Mouse (Mus musculus) thymus, postnatal 4 days (tissue): Measurements from ENCODE around the gene Ssbp4.

Experiments used
- DNase-seq: peaks from one replicate; pipeline ENCODE4 v3.0.0; 2021

Ssbp4 gene

GRCm38 (mm10) chr8:70630532-70631381 lies 22.1 kb upstream of the Ssbp4 start:
- DNase-seq = no peak

- peak; percentile 94 for DNase-seq
These were observed 21.2 kb upstream of the Ssbp4 start for GRCm38 (mm10) chr8:70629574-70630531.

GRCm38 (mm10) chr8:70628986-70629490 lies 20.4 kb upstream of the Ssbp4 start:
- DNase-seq = peak; percentile 11

GRCm38 (mm10) chr8:70627041-70627440 lies 18.4 kb upstream of the Ssbp4 start:
- DNase-seq = no peak

- DNase-seq = peak; percentile 81
These were observed 16.4 kb upstream of the Ssbp4 start for GRCm38 (mm10) chr8:70625104-70625503.

- DNase-seq = no peak
These were observed 13.5 kb upstream of the Ssbp4 start for GRCm38 (mm10) chr8:70622220-70622619.

- peak; percentile 65 for DNase-seq
These were observed 10.2 kb upstream of the Ssbp4 start for GRCm38 (mm10) chr8:70618888-70619334.

- DNase-seq = no peak
These were observed 9.3 kb upstream of the Ssbp4 start for GRCm38 (mm10) chr8:70617985-70618384.

- DNase-seq = peak; percentile 28
These were observed 8.0 kb upstream of the Ssbp4 start for GRCm38 (mm10) chr8:70616645-70617044.

- DNase-seq = peak; percentile 10
These were observed 7.2 kb upstream of the Ssbp4 start, which contains the start of gene Lrrc25 for GRCm38 (mm10) chr8:70615894-70616293. TSS of gene Lrrc25 (plus strand) at chr8:70616155.

GRCm38 (mm10) chr8:70615281-70615680 lies 6.6 kb upstream of the Ssbp4 start:
- peak; percentile 10 for DNase-seq

GRCm38 (mm10) chr8:70614469-70614868 lies 5.8 kb upstream of the Ssbp4 start:
- DNase-seq = no peak

GRCm38 (mm10) chr8:70613763-70614162 lies 5.1 kb upstream of the Ssbp4 start:
- no peak for DNase-seq

GRCm38 (mm10) chr8:70611849-70612248 lies 3.2 kb upstream of the Ssbp4 start:
- peak; percentile 95 for DNase-seq

GRCm38 (mm10) chr8:70610796-70611771 lies 2.4 kb upstream of the Ssbp4 start:
- peak; percentile 95 for DNase-seq

- peak; percentile 85 for DNase-seq
These were observed 1.4 kb upstream of the Ssbp4 start for GRCm38 (mm10) chr8:70609849-70610795.

- DNase-seq = peak; percentile 87
These were observed 736 bp upstream of the Ssbp4 start for GRCm38 (mm10) chr8:70609368-70609848.

- DNase-seq = peak; percentile 78
These were observed 549 bp downstream of the Ssbp4 start for GRCm38 (mm10) chr8:70607898-70608748.

- DNase-seq = no peak
These were observed 1.1 kb downstream of the Ssbp4 start for GRCm38 (mm10) chr8:70607603-70607897.
